Mouse (Mus musculus) stomach, postnatal 0 days (tissue): ENCODE data around the gene Scn1b. TPM values are rescaled to one million over a fixed set of nuclear protein-coding genes. Genes with fewer than 3 reads are reported as not detected.
A peak's percentile ranks its signal among the peaks of the same experiment; 100 is the strongest.

Experiments
- ATAC-seq: fragments of 200-750 bp; cut with Nextera tagmentation; 2 replicates; pipeline ENCODE4 v1.8.0; 2017; ENCODE audit not compliant: low FRiP score, low TSS enrichment
- DNase-seq: peaks from one replicate; pipeline ENCODE4 v3.0.0-alpha.2; 2016; ENCODE audit warnings: low spot score
- H3K27ac ChIP-seq: fragments of 300-500 bp; sonication (generic); replicated peaks from 2 replicates; pipeline ENCODE4 v1.5.1; 2014; ENCODE audit warnings: mild to moderate bottlenecking, control low read depth
- H3K27me3 ChIP-seq: fragments of 300-500 bp; sonication (generic); 2 replicates; pipeline ENCODE4 v1.6.1; 2014; ENCODE audit warnings: low read length; ENCODE audit not compliant: control insufficient read depth, insufficient read depth
- H3K36me3 ChIP-seq: fragments of 300-500 bp; sonication (generic); 2 replicates; pipeline ENCODE4 v1.6.1; 2014; ENCODE audit warnings: low read length, mixed read lengths; ENCODE audit not compliant: control insufficient read depth, insufficient read depth
- H3K4me1 ChIP-seq: fragments of 300-500 bp; sonication (generic); replicated peaks from 2 replicates; pipeline ENCODE4 v1.6.1; 2014; ENCODE audit warnings: antibody characterized with exemption; ENCODE audit not compliant: control insufficient read depth, insufficient read depth
- H3K4me2 ChIP-seq: fragments of 300-500 bp; sonication (generic); replicated peaks from 2 replicates; pipeline ENCODE4 v1.6.1; 2014; ENCODE audit warnings: low read depth, mild to moderate bottlenecking, control low read depth, moderate library complexity
- H3K4me3 ChIP-seq: fragments of 300-500 bp; sonication (generic); 2 replicates; pipeline ENCODE4 v1.5.1; 2014; ENCODE audit warnings: low read depth, low read length, control low read depth
- H3K9ac ChIP-seq: fragments of 300-500 bp; sonication (generic); 2 replicates; pipeline ENCODE4 v1.6.1; 2014; ENCODE audit warnings: mild to moderate bottlenecking, low read length, control low read depth, mixed read lengths
- H3K9me3 ChIP-seq: fragments of 300-500 bp; sonication (generic); 2 replicates; pipeline ENCODE4 v1.6.1; 2016; ENCODE audit warnings: low read length; ENCODE audit not compliant: control insufficient read depth
- CTCF ChIP-seq: IDR thresholded peaks from 2 replicates; pipeline ENCODE4 v1.5.1; 2016; ENCODE audit warnings: antibody characterized with exemption, low read depth, mild to moderate bottlenecking, moderate library complexity
- EP300 ChIP-seq: optimal IDR thresholded peaks from 2 replicates; pipeline ENCODE3; 2016; ENCODE audit warnings: antibody characterized with exemption
- WGBS: fragments of 180-500 bp; shearing (Covaris S2); extraction: QIAGEN DNeasy Blood & Tissue Kit; methylation state at CpG from one replicate; pipeline ENCODE4 v1.1.7; 2014; 5-methylcytosine and 5-hydroxymethylcytosine counted together
- polyA plus RNA-seq: library from polyadenylated mRNA; unstranded; fragments of >200 nt; fragmentation: Nextera tagmentation; extraction: Ambion mirVana; gene quantifications from 2 replicates; pipeline ENCODE4 v1.2.1, GENCODE M21; 2015

Gene Scn1b
- polyA plus RNA-seq, 1 experiment from 2014 or later, result 2.5 TPM

GRCm38 (mm10) chr7:31150566-31151300, 23.9 kb upstream of the Scn1b start:
- no peak for TF ChIP-seq EP300
- peak; percentile 8; the same call in 1 of the 2 replicates for TF ChIP-seq CTCF
- Histone ChIP-seq H3K4me3 (peak overlapping the region; percentile 57), H3K9ac (peak overlapping the region; percentile 78), H3K9me3 (no peaks in the 10 kb centered on the region), H3K4me2 (peak overlapping the region; percentile 63), H3K36me3 (no peaks in the 10 kb centered on the region), H3K27ac (peak overlapping the region; percentile 96), H3K27me3 (no peaks in the 10 kb centered on the region), H3K4me1 (0 out of 2 replicates have a peak, but pooled peaks cover 4% of the 10 kb centered on the region)
- 1% methylated on average over 56 of the region's 63 CpGs for WGBS
- ATAC-seq (peak; percentile 89), DNase-seq (peak; percentile 88)

DNA sequence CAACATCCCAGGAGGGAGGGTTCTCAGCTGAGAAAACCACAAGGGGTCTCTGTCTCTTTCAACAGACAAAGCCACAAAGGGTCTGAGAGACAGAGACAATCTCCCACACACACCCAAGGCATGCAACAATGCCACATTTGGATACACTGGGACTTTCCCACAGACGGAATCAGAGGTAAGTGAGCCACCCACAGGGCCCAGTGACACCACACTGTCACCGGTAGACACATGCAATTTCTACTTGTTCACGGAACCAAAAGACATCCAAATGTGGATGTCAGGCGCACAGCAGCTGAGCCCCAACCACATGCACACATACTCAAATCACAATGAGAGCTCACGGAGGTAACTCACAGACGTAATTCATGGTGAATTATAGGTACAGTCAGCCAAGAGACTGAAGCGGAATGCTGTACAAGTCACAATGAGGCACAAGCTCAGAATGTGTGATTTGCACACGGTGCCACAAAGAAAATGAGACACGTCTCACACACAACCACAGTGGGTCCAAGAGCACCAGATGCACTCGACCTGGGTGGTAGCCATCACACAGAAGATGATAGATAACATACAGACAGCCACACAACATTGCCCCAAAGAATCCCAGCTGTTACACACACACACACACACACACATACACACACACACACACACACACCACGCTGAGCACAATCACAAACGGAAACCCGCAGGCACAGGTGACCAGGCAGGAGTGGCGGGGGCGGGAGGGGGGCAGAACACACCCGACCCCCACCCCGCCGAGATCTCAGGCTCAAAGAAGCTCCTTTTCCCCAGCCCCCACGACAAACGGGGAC, 23.2 kb upstream of the Scn1b start:
- Histone ChIP-seq H3K36me3 (no peaks in the 10 kb centered on the region), H3K9ac (peak overlapping the region; percentile 78), H3K27ac (peak overlapping the region; percentile 96), H3K4me3 (peak overlapping the region; percentile 57), H3K4me1 (0 out of 2 replicates have a peak, but pooled peaks cover 4% of the 10 kb centered on the region), H3K27me3 (no peaks in the 10 kb centered on the region), H3K4me2 (peak overlapping the region; percentile 63), H3K9me3 (no peaks in the 10 kb centered on the region)
- DNase-seq (no peak), ATAC-seq (no peak)
- WGBS, result 6% methylated on average over 19 of the region's 20 CpGs
- TF ChIP-seq CTCF, result no peak; the same call in 1 of the 2 replicates
- no peak for TF ChIP-seq EP300

- H3K36me3 ChIP-seq, result no peaks in the 10 kb centered on the region
- ATAC-seq (no peak), DNase-seq (no peak)
- peak overlapping the region; percentile 63 for H3K4me2 ChIP-seq
- H3K4me1 ChIP-seq, result 0 out of 2 replicates have a peak, but pooled peaks cover 4% of the 10 kb centered on the region
- 22% methylated on average over 9 of the region's 9 CpGs for WGBS
- no peak for TF ChIP-seq EP300
- TF ChIP-seq CTCF, result no peak
- H3K4me3 ChIP-seq, result peak overlapping the region; percentile 57
- H3K9me3 ChIP-seq, result no peaks in the 10 kb centered on the region
- no peaks in the 10 kb centered on the region for H3K27me3 ChIP-seq
- H3K9ac ChIP-seq, result peak overlapping the region; percentile 78
- H3K27ac ChIP-seq, result peak overlapping the region; percentile 96; the same call in 1 of the 2 replicates
These were observed 22.5 kb upstream of the Scn1b start for GRCm38 (mm10) chr7:31149271-31149670.

- no peaks in the 10 kb centered on the region for H3K27me3 ChIP-seq
- no peaks in the 10 kb centered on the region for H3K36me3 ChIP-seq
- peak overlapping the region; percentile 63 for H3K4me2 ChIP-seq
- 0 out of 2 replicates have a peak, but pooled peaks cover 4% of the 10 kb centered on the region for H3K4me1 ChIP-seq
- TF ChIP-seq CTCF (no peak), EP300 (no peak)
- peak overlapping the region; percentile 57; the same call in 1 of the 2 replicates for H3K4me3 ChIP-seq
- ATAC-seq (no peak), DNase-seq (peak; percentile 33)
- 22% methylated on average over 9 of the region's 9 CpGs for WGBS
- peak overlapping the region; percentile 43 for H3K9ac ChIP-seq
- H3K9me3 ChIP-seq, result no peaks in the 10 kb centered on the region
- peak overlapping the region; percentile 71 for H3K27ac ChIP-seq
These were observed 22.0 kb upstream of the Scn1b start for GRCm38 (mm10) chr7:31148756-31149155.

DNA sequence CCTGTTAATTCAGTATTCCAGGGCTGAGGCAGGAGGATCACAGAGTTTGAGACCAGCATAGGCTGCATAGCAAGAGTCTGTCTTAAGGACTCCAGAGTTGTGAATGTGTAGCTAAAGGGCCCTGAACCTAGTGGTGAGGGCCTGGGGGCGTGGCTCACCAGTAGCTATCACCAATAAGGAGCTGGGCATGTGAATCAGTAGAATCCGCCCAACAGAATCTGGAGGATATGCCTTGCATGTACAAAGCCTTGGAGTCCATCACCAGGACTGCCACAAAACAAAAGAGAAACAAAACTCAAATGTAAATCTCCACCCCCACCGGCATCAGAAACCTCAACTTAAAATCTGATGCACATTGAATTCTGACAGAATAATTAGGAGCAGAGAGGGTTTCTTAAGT, 21.3 kb upstream of the Scn1b start:
- Histone ChIP-seq H3K9me3 (no peaks in the 10 kb centered on the region), H3K27me3 (no peaks in the 10 kb centered on the region), H3K4me3 (no peak overlapping the region), H3K4me1 (0 out of 2 replicates have a peak, but pooled peaks cover 4% of the 10 kb centered on the region), H3K36me3 (peaks cover 7% of the 10 kb centered on the region; the same call in 1 of the 2 replicates), H3K27ac (peak overlapping the region; percentile 71), H3K9ac (peak overlapping the region; percentile 43; the same call in 1 of the 2 replicates), H3K4me2 (peak overlapping the region; percentile 63)
- TF ChIP-seq CTCF (no peak), EP300 (no peak)
- no peak for ATAC-seq
- DNase-seq, result no peak
- 68% methylated on average over 3 of the region's 3 CpGs for WGBS
